Mouse (Mus musculus): ENCODE measurements around the gene Polr2a.

DNA sequence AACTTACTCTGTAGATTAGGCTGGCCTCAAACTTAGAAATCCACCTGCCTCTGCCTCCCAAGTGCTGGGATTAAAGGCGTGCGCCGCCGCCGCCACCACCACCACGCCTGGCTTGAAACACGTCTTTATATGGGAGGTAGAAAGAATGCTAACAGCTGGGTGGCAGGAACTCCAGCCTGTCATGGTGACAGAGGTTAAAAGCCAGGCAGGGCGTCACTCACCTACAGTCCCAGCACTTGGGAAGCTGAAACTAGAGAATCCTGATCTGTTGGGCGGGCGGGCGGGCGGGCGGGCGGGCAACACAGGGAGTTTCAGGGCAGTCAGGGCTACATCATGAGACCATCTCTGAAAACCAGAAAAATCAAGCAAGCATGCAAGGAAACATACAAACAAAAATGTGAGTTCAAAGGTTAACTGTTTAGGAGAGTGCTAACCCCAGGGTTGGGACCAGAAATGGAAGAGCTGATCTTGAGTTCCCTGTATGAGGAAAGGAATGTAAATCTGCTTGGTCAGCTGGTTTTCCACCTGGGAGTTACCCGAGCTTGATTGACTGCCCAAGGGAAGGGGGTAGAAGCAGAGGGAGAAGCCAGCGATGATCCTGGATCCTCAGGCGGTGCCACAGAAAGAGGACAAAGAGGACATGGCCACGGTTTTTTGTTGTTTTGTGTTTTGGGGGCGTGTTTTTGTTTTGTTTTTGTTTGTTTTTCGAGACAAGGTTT is 45.3 kb downstream of the Polr2a start:
- TF ChIP-seq CTCF (IDR thresholded peaks at IDR 0.05; ENCODE audit: low read depth): no peak
- TF ChIP-seq EP300 (IDR thresholded peaks at IDR 0.05; ENCODE audit: low read depth): no peak
